Mouse (Mus musculus): ENCODE measurements around the gene Parp8.

GRCm38 (mm10) chr13:117056466-117056865 lies 31.1 kb upstream of the Parp8 start:
- no peak for TF ChIP-seq POLR2A (IDR thresholded peaks at IDR 0.05; ENCODE audit: borderline replicate concordance, extremely low read depth, insufficient read depth, insufficient read length, poor library complexity, severe bottlenecking)
- TF ChIP-seq CTCF (IDR thresholded peaks at IDR 0.05; ENCODE audit: borderline replicate concordance, extremely low read depth, insufficient read depth, insufficient read length): no peak
